In genomic region chr14:68196201-68196600, GRCm38 (mm10) we compare ENCODE assay signal across 15 mouse cellular contexts.
"Had no signal": no experiment of that assay in that cellular context is flagged by ENCODE, and none has a peak within 500 bp of the region (broad histone marks: within the 10 kb centered on the region; RNA-seq: fewer than 3 reads in every experiment).

No protein-coding gene starts in this region.

- H3K4me3 ChIP-seq: midbrain, embryonic 10.5 days; midbrain, embryonic 12.5 days; myocyte had no signal

- H3K9ac ChIP-seq: lung, embryonic 14.5 days; midbrain, embryonic 12.5 days had no signal

- H3K4me2 ChIP-seq: lung, embryonic 14.5 days; midbrain, embryonic 12.5 days had no signal

- H3K27me3 ChIP-seq: midbrain, embryonic 12.5 days had no signal

- H3K27ac ChIP-seq: macrophage; midbrain, embryonic 10.5 days had no signal

- H3K36me3 ChIP-seq: midbrain, embryonic 10.5 days; midbrain, embryonic 12.5 days had no signal

- H3K9me3 ChIP-seq: midbrain, embryonic 10.5 days; midbrain, embryonic 12.5 days had no signal

- DNase-seq: lung, adult 18-20 months; lung, embryonic 14.5 days; lung, postnatal 10 days; retina, postnatal 1 day; right cerebral cortex, adult 18-20 months; right cerebral cortex, postnatal 25 days; right cerebral cortex, postnatal 4 days; spleen, adult 18-20 months; thymus, adult 18-20 months; thymus, postnatal 14 days; thymus, postnatal 36 days had no signal
